Mouse (Mus musculus): ENCODE results near the gene Il1a.

DNA sequence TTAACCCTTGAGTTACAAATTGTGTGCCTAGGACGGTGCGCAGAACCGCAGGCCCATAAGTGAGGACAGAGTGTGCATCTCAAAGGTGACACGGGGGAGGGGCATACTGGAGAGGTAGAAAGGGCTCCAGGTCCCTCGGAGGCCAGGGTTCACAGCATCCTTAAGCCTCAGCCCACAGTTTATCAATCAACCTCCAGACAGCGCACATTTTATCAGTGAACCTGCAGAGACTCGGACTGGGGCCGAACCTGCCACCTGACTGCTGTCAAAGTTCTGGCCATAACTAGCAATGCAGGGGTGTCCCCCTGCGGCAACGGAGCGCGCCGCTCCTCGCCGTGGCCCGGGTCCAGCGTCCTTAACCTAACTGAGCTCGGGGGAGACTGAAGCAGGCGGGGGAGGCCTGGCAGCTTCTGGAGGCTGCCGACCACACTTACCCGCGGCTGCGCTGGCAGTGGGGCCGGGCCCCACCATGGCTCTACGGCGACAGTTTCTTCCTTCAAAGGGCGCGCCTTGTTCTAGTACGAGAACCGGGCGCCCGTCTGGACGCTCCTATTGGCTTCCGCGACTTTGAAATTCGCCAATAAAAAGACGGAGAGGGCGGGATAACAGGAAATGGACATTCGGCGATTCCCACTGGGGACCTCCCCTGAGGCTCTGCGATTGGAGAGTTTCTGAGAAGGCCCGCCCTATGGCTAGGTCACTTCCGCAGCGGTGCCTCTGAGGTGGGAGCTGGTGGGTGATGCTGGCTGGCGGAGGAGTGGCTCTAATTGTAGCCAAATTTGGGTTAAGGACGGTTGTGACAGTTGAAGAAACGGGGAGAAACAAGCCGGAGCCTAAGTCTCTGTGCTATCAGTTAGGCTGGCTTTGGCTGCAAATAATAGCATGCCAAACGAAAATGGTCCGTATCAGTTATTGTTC lies 12.8 kb downstream of the Il1a start, which contains the start of gene Ckap2l:
- TF ChIP-seq GATA1 (IDR thresholded peaks at IDR 0.05; ENCODE audit: low read length) (0 out of 2 replicates have a peak, but pooled peaks have one; percentile 20), TAL1 (IDR thresholded peaks at IDR 0.05; ENCODE audit: low read length) (peak; percentile 79)

Measured in erythroblast, embryonic 14.5 days (primary cell).